Mouse (Mus musculus) erythroid progenitor cell, adult 5-6 weeks (primary cell): Measurements from ENCODE around the gene Carhsp1. TPM values are rescaled to one million over a fixed set of nuclear protein-coding genes. Genes with fewer than 3 reads are reported as not detected.

Experiments
- total RNA-seq, 2 experiments: library from RNA; stranded (forward) in 1 of 2; stranded (reverse) in 1 of 2; fragments of 150-400 nt in 1 of 2; fragments of 186-747, 209-891 nt in 1 of 2; gene quantifications; 2 replicates each; pipeline versions ENCODE4 v1.2.3 to v1.2.4; 2015 to 2017; ENCODE audit warnings: low replicate concordance in 2 of 2

Carhsp1 gene
- total RNA-seq, 2 experiments from 2014 or later = 189 to 217 TPM

Other genes starting within 250 kb of the Carhsp1 start
- not detected in 2 replicates for gene Tmem114, start 247.0 kb downstream of the Carhsp1 start, total RNA-seq (2015; ENCODE audit: low replicate concordance)
- not detected in 2 replicates for gene Tmem114, start 247.0 kb downstream of the Carhsp1 start, total RNA-seq (2017; ENCODE audit: low replicate concordance)
- gene Mettl22, start 201.4 kb downstream of the Carhsp1 start, total RNA-seq (2015; ENCODE audit: low replicate concordance) = 2.9 and 6.7 TPM in 2 replicates
- gene Mettl22, start 201.4 kb downstream of the Carhsp1 start, total RNA-seq (2017; ENCODE audit: low replicate concordance) = 0.13 TPM in 1 of 2 replicates, not detected in the other
- 3.4 and 5.0 TPM in 2 replicates for gene Abat, start 158.7 kb downstream of the Carhsp1 start, total RNA-seq (2015; ENCODE audit: low replicate concordance)
- 0.76 and 2.1 TPM in 2 replicates for gene Abat, start 158.7 kb downstream of the Carhsp1 start, total RNA-seq (2017; ENCODE audit: low replicate concordance)
- gene Pmm2, start 34.5 kb downstream of the Carhsp1 start, total RNA-seq (2015; ENCODE audit: low replicate concordance) = 80.1 and 96.9 TPM in 2 replicates
- gene Pmm2, start 34.5 kb downstream of the Carhsp1 start, total RNA-seq (2017; ENCODE audit: low replicate concordance) = 118 and 123 TPM in 2 replicates
- 6.7 and 11.9 TPM in 2 replicates for gene Tmem186, start 34.4 kb downstream of the Carhsp1 start, total RNA-seq (2015; ENCODE audit: low replicate concordance)
- gene Tmem186, start 34.4 kb downstream of the Carhsp1 start, total RNA-seq (2017; ENCODE audit: low replicate concordance) = 10.9 and 12.5 TPM in 2 replicates
- gene Gm5767, start 8.6 kb upstream of the Carhsp1 start, total RNA-seq (2015; ENCODE audit: low replicate concordance) = not detected in 2 replicates
- gene Gm5767, start 8.6 kb upstream of the Carhsp1 start, total RNA-seq (2017; ENCODE audit: low replicate concordance) = not detected in 2 replicates
- 742 and 897 TPM in 2 replicates for gene Usp7, start 120.2 kb upstream of the Carhsp1 start, total RNA-seq (2015; ENCODE audit: low replicate concordance)
- 1,089 and 1,449 TPM in 2 replicates for gene Usp7, start 120.2 kb upstream of the Carhsp1 start, total RNA-seq (2017; ENCODE audit: low replicate concordance)
- gene 1810013L24Rik, start 157.9 kb upstream of the Carhsp1 start, total RNA-seq (2015; ENCODE audit: low replicate concordance) = 77.8 and 106 TPM in 2 replicates
- 120 and 143 TPM in 2 replicates for gene 1810013L24Rik, start 157.9 kb upstream of the Carhsp1 start, total RNA-seq (2017; ENCODE audit: low replicate concordance)